In genomic region chr7:51266879-51267278, GRCm38 (mm10) we compare ENCODE assay signal across 29 mouse cellular contexts.
DNase-seq lines count a peak whose midpoint lies in the region; ATAC-seq and TF ChIP-seq lines count a peak whose summit lies in the region.
"Had no signal": no experiment of that assay in that cellular context is flagged by ENCODE, and none has a peak within 500 bp of the region (broad histone marks: within the 10 kb centered on the region; RNA-seq: fewer than 3 reads in every experiment).

No protein-coding gene starts in this region.

- DNase-seq in layer of hippocampus, adult 2 months (ENCODE audit: low spot score in 2 of 2) = no peak
- DNase-seq in layer of hippocampus, postnatal 36 days = no peak
- peak; percentile 37 for DNase-seq in testis, postnatal 10 days (ENCODE audit: low spot score)
- DNase-seq in testis, postnatal 14 days (ENCODE audit: low spot score) = no peak
- no peak for DNase-seq in thymus, postnatal 10 days (ENCODE audit: low spot score in 2 of 2)
- DNase-seq: adrenal gland, postnatal 10 days; cerebellum, adult 8-10 months; cerebellum, postnatal 25 days; embryo, embryonic 11 days; heart, postnatal 14 days; midbrain, embryonic 14.5 days; retina, postnatal 1 day; right cerebral cortex, postnatal 14 days; thymus, adult 18-20 months; thymus, postnatal 36 days had no signal

- H3K4me2 ChIP-seq in intestine, postnatal 0 days (replicated peaks; ENCODE audit: low read depth) = no peak overlapping the region
- no peak overlapping the region for H3K4me2 ChIP-seq in intestine, embryonic 15.5 days (replicated peaks)
- H3K4me2 ChIP-seq: embryonic facial prominence, embryonic 12.5 days; forebrain, embryonic 15.5 days; limb, embryonic 12.5 days; liver, embryonic 15.5 days; lung, embryonic 15.5 days; neural tube, embryonic 15.5 days had no signal

- H3K27ac ChIP-seq in intestine, postnatal 0 days (ENCODE audit: low read depth, low read length) = no peak overlapping the region
- no peak overlapping the region for H3K27ac ChIP-seq in intestine, embryonic 15.5 days
- H3K27ac ChIP-seq in layer of hippocampus, adult 2 months = no peak overlapping the region
- H3K27ac ChIP-seq: embryonic facial prominence, embryonic 12.5 days; forebrain, embryonic 10.5 days; forebrain, embryonic 15.5 days; hindbrain, embryonic 10.5 days; hindbrain, postnatal 0 days; limb, embryonic 12.5 days; liver, embryonic 15.5 days; lung, embryonic 15.5 days; macrophage; neural tube, embryonic 15.5 days had no signal

- ATAC-seq in intestine, postnatal 0 days = no peak
- no peak for ATAC-seq in intestine, embryonic 15.5 days
- ATAC-seq: CD4-positive, CD25-positive, alpha-beta regulatory T cell, adult 4 months; forebrain, embryonic 15.5 days; hindbrain, postnatal 0 days; intestine, embryonic 16.5 days had no signal

- no peaks in the 10 kb centered on the region for H3K4me1 ChIP-seq in intestine, postnatal 0 days (replicated peaks; ENCODE audit: control insufficient read depth, insufficient read depth, low read length)
- no peaks in the 10 kb centered on the region for H3K4me1 ChIP-seq in intestine, embryonic 15.5 days (replicated peaks)
- H3K4me1 ChIP-seq: embryonic facial prominence, embryonic 12.5 days; forebrain, embryonic 15.5 days; hindbrain, embryonic 10.5 days; limb, embryonic 12.5 days; liver, embryonic 15.5 days; lung, embryonic 15.5 days; neural tube, embryonic 15.5 days had no signal

- TF ChIP-seq CTCF in intestine, postnatal 0 days (IDR thresholded peaks at IDR 0.05; ENCODE audit: low read depth) = 0 out of 2 replicates have a peak, but pooled peaks have one; percentile 15
- peak; percentile 64 for TF ChIP-seq CTCF in layer of hippocampus, adult 2 months (conservative IDR thresholded peaks at IDR 0.05)

- H3K4me3 ChIP-seq in intestine, postnatal 0 days (ENCODE audit: low read depth, low read length) = no peak overlapping the region
- H3K4me3 ChIP-seq in intestine, embryonic 15.5 days (replicated peaks) = no peak overlapping the region
- H3K4me3 ChIP-seq in layer of hippocampus, adult 2 months = no peak overlapping the region
- H3K4me3 ChIP-seq: embryonic facial prominence, embryonic 12.5 days; forebrain, embryonic 10.5 days; forebrain, embryonic 15.5 days; hindbrain, embryonic 10.5 days; limb, embryonic 12.5 days; liver, embryonic 15.5 days; lung, embryonic 15.5 days; neural tube, embryonic 15.5 days had no signal

- H3K9ac ChIP-seq in intestine, postnatal 0 days (ENCODE audit: low read depth, low read length) = no peak overlapping the region
- no peak overlapping the region for H3K9ac ChIP-seq in intestine, embryonic 15.5 days
- H3K9ac ChIP-seq: embryonic facial prominence, embryonic 12.5 days; forebrain, embryonic 15.5 days; limb, embryonic 12.5 days; liver, embryonic 15.5 days; lung, embryonic 15.5 days; neural tube, embryonic 15.5 days had no signal

- H3K9me3 ChIP-seq in intestine, postnatal 0 days (ENCODE audit: control insufficient read depth) = no peaks in the 10 kb centered on the region
- no peaks in the 10 kb centered on the region for H3K9me3 ChIP-seq in intestine, embryonic 15.5 days
- H3K9me3 ChIP-seq: embryonic facial prominence, embryonic 12.5 days; forebrain, embryonic 10.5 days; forebrain, embryonic 15.5 days; hindbrain, embryonic 10.5 days; limb, embryonic 12.5 days; liver, embryonic 15.5 days; lung, embryonic 15.5 days; neural tube, embryonic 15.5 days had no signal

- no peaks in the 10 kb centered on the region for H3K36me3 ChIP-seq in intestine, postnatal 0 days (ENCODE audit: control insufficient read depth, insufficient read depth)
- no peaks in the 10 kb centered on the region for H3K36me3 ChIP-seq in intestine, embryonic 15.5 days
- H3K36me3 ChIP-seq: embryonic facial prominence, embryonic 12.5 days; forebrain, embryonic 10.5 days; forebrain, embryonic 15.5 days; hindbrain, embryonic 10.5 days; limb, embryonic 12.5 days; liver, embryonic 15.5 days; lung, embryonic 15.5 days; neural tube, embryonic 15.5 days had no signal

- WGBS in intestine, postnatal 0 days = 60% methylated on average over 5 of the region's 5 CpGs
- WGBS in intestine, embryonic 15.5 days = 71% methylated on average over 5 of the region's 5 CpGs

- H3K27me3 ChIP-seq in intestine, postnatal 0 days (replicated peaks; ENCODE audit: control insufficient read depth, insufficient read depth, low read length) = no peaks in the 10 kb centered on the region
- no peaks in the 10 kb centered on the region for H3K27me3 ChIP-seq in intestine, embryonic 15.5 days (replicated peaks)
- H3K27me3 ChIP-seq: embryonic facial prominence, embryonic 12.5 days; forebrain, embryonic 15.5 days; limb, embryonic 12.5 days; liver, embryonic 15.5 days; lung, embryonic 15.5 days; neural tube, embryonic 15.5 days had no signal
